Mouse (Mus musculus) kidney, postnatal 36 days (tissue): ENCODE results near the gene Cd63.

Experiments
- DNase-seq, 2 experiments: peaks; one replicate each; pipeline ENCODE4 v3.0.0; 2021 to 2022; ENCODE audit warnings: mixed read lengths in 2 of 2

Gene Cd63

GRCm38 (mm10) chr10:128900698-128901097 lies at the start of gene Cd63:
Cd63 (plus strand) TSS chr10:128900989.
- DNase-seq = no peak

GRCm38 (mm10) chr10:128861176-128861575 lies 39.6 kb upstream of the Cd63 start:
- DNase-seq = no peak

GRCm38 (mm10) chr10:128866042-128866441 lies 34.7 kb upstream of the Cd63 start:
- DNase-seq = peak in 1 of 2 experiments; percentile 17

DNA sequence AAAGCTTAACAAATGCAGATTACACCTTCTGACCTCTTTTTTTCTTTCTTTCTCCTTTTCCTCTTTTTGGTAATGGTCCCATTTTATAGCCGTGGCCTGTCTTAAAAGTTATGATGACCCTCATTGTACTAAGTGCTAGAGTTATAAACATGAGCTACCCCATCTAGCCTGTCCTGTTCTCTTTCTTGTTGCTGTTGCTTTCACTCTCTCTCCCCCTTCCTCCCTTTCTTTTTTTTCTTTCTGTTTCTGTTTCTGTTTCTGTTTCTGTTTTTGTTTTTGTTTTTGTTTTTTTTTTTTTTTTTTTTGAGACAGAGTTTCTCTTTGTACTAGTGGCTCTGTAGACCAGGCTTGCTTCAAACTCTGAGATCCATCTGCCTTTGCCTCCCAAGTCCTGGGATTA lies 34.3 kb upstream of the Cd63 start:
- no peak for DNase-seq

DNA sequence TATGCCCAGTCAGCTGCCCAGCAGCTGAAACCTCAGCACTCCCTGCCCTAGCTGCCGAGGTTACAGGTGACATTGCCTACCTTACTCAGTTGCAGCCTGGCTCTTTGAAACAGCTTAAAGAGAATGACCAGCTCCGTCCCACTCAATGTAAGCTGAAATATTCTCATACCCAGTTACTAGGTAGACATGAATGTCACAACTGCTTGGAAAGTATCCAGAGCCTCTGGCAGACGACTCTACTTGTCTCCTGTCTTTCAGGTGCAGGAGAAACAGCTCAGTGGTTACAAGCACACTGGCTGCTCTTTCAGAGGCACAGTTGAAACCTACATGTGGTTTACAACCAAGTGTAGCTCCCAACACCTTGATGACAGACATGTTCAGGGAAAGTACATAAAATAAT lies 30.4 kb upstream of the Cd63 start:
- no peak for DNase-seq

GRCm38 (mm10) chr10:128878291-128878690 lies 22.5 kb upstream of the Cd63 start:
- DNase-seq = no peak

- no peak for DNase-seq
These were observed 22.0 kb upstream of the Cd63 start for GRCm38 (mm10) chr10:128878811-128879210.

- DNase-seq = peak; percentile 63 to 71
These were observed 18.7 kb upstream of the Cd63 start for GRCm38 (mm10) chr10:128882067-128882466.

- no peak for DNase-seq
These were observed 11.6 kb upstream of the Cd63 start for GRCm38 (mm10) chr10:128888941-128889827.

- DNase-seq = no peak
These were observed 10.9 kb upstream of the Cd63 start for GRCm38 (mm10) chr10:128889846-128890245.

GRCm38 (mm10) chr10:128890383-128891295 lies 10.2 kb upstream of the Cd63 start:
- DNase-seq = no peak

- DNase-seq = peak; percentile 49 to 72
These were observed 9.3 kb upstream of the Cd63 start, which contains the start of gene Gdf11 for GRCm38 (mm10) chr10:128891296-128892094. Gdf11 (minus strand) TSS chr10:128891718.

GRCm38 (mm10) chr10:128892246-128892645 lies 8.5 kb upstream of the Cd63 start:
- DNase-seq = no peak

DNA sequence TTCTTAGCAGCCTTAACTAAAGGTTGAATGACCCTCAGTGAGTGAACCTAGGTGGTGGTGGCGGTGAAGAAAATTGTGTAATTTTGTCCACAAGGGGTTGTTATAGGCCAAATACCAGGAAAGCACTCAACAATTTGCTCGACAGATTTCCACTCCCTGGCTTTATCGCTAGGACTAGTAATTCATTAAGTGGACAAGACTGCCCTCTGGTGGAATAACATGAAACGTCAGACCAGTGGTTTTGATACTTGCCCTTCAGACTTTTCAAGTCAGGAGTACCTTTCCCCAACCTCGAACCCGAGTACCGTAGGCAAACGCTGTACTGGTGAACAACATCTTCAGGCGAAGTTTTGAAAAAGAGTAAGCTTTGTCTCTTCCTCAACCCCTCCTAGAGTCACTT lies 5.4 kb upstream of the Cd63 start:
- peak; percentile 85 to 90 for DNase-seq

DNA sequence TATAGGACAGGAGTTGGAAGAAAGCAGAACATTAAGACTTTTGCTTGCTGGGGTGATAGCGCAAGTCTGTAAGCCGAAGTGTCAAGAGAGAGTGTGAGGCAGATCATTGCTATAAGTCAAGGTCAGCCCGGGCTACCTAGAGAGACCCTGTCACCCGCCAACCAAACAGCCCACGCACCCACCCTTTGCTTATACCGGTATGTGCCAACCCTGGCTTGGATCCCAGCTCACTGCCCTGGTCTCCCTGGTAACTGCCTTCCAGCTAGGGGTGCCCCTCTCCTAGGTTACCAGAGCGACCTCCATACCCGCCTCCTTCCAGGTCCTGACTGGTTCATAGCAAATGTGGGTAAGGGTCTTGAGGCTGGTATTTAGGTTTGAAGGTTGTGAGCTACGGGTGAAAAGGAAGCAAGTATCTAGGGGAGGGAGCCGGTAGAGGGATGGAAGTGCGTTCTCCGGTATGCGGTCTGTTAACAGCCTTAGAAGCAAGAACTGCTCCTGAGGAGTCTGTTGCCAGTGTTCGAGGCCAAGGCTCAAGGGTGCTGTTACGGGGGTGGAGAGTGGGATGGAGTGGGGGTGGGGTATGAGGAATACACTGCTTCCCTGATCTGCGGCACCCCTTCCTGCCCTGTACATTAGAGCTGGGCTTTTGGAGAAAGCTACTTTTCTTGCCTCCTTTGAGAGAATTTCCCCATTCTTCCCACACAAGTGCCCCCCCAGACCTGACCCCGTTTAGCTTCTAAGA lies 4.7 kb upstream of the Cd63 start:
- peak in 1 of 2 experiments; percentile 57 for DNase-seq

- DNase-seq = no peak
These were observed 4.0 kb upstream of the Cd63 start for GRCm38 (mm10) chr10:128896807-128897206.

GRCm38 (mm10) chr10:128897501-128897900 lies 3.3 kb upstream of the Cd63 start:
- no peak for DNase-seq

DNA sequence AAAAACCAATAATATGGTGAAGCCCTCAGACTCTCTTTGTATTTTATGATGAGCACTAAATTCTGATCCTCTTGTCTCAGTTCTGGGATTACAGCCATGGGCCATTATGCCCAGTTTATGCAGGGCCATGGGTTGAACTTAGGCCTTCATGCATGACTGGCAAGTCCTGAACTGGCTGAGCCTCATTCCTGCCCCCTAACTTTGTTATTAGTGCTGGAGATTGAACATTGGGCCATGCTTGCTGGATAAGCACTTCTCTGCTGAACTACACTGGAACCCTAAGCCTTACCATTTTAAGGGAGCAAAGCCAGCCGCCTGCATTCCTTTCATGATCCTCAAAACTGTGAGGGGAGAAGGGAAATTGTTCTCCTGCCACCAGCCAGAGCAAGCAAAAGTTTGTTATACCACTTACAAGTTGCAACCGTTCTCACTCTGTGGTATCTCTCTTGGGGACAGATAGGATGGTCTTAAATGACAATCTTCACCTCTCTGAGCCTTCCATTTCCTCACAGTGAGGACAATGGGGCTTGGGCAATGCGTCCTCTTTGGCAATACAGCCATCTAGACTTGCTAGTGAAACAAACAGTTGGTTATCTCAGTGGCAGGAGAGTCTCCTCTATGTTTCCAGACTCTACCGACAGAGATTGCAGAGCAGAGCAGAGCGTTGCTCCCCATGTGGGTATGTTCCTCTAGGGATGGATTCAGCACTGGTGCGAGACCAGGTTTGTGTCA lies 864 bp upstream of the Cd63 start:
- DNase-seq = peak; percentile 71 to 90

- no peak for DNase-seq
These were observed 620 bp downstream of the Cd63 start for GRCm38 (mm10) chr10:128901409-128901808.

DNA sequence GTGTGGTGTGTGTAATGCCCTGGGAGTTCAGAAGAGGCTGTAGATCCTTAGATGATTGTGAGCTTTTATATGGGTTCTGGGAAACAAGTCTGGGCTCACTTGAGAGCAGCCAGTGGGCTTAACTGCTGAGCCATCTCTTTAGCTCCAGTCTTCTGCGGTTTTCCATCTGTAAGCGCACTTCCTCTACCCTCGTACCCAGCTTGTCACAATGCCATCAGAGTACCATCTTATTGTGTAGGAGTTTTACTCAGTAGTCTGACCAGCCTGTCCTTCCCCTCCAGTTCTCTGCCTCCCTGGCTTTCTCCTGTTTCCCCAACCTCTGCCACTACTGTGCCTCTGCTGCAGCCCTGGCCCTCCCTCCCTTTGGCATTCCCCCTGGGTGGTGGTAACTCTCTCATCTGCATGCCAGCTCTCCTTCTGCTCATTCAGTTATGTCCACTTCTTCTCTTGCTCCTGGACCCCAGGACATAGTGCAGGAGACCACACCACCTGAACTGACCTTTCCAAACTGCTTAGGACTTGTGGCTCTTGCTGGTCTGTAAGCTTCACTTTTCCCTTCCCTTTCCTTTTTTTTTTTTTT lies 1.7 kb downstream of the Cd63 start:
- DNase-seq = peak in 1 of 2 experiments; percentile 74

GRCm38 (mm10) chr10:128904812-128905211 lies 4.0 kb downstream of the Cd63 start:
- DNase-seq = peak; percentile 64 to 74
